Mouse (Mus musculus) midbrain, embryonic 10.5 days (tissue): ENCODE results near the gene Ebf1. TPM values are rescaled to one million over a fixed set of nuclear protein-coding genes. Genes with fewer than 3 reads are reported as not detected.

Source experiments
- DNase-seq: peaks from one replicate; pipeline ENCODE4 v3.0.0-alpha.2; 2017; ENCODE audit warnings: low spot score
- H3K27ac ChIP-seq: fragments of 300-500 bp; sonication (generic); replicated peaks from 2 replicates; pipeline ENCODE4 v1.5.1; 2016; ENCODE audit warnings: mild to moderate bottlenecking
- H3K27me3 ChIP-seq: fragments of 300-500 bp; sonication (generic); 2 replicates; pipeline ENCODE4 v1.6.1; 2016; ENCODE audit warnings: low read depth, mild to moderate bottlenecking; ENCODE audit not compliant: poor library complexity, severe bottlenecking
- H3K36me3 ChIP-seq: fragments of 300-500 bp; sonication (generic); 2 replicates; pipeline ENCODE4 v1.6.1; 2016; ENCODE audit warnings: mild to moderate bottlenecking, moderate library complexity
- H3K4me1 ChIP-seq: fragments of 300-500 bp; sonication (generic); 2 replicates; pipeline ENCODE4 v1.6.1; 2016
- H3K4me3 ChIP-seq: fragments of 300-500 bp; sonication (generic); 2 replicates; pipeline ENCODE4 v1.5.1; 2016; ENCODE audit warnings: mild to moderate bottlenecking, moderate library complexity
- H3K9me3 ChIP-seq: fragments of 300-500 bp; sonication (generic); replicated peaks from 2 replicates; pipeline ENCODE4 v1.6.1; 2016; ENCODE audit warnings: mild to moderate bottlenecking
- WGBS: fragments of 180-500 bp; shearing (Covaris S2); methylation state at CpG from one replicate; pipeline ENCODE4 v1.1.7; 2016; 5-methylcytosine and 5-hydroxymethylcytosine counted together
- polyA plus RNA-seq: library from polyadenylated mRNA; unstranded; fragments of >200 nt; fragmentation: Nextera tagmentation; extraction: Ambion mirVana; gene quantifications from 2 replicates; pipeline ENCODE4 v1.2.1, GENCODE M21; 2016

The Ebf1 gene
- polyA plus RNA-seq, 1 experiment from 2014 or later, result 31.8 TPM

- Histone ChIP-seq H3K27ac (peak overlapping the region; percentile 55; the same call in 1 of the 2 replicates), H3K9me3 (no peaks in the 10 kb centered on the region), H3K36me3 (no peaks in the 10 kb centered on the region), H3K4me3 (no peak overlapping the region), H3K27me3 (no peaks in the 10 kb centered on the region), H3K4me1 (peaks cover 35% of the 10 kb centered on the region)
- no peak for DNase-seq
- 87% methylated on average over 2 of the region's 2 CpGs for WGBS
These were observed 128.8 kb downstream of the Ebf1 start for GRCm38 (mm10) chr11:44745946-44746345.

GRCm38 (mm10) chr11:44746731-44747130 lies 129.6 kb downstream of the Ebf1 start:
- no peaks in the 10 kb centered on the region for H3K27me3 ChIP-seq
- DNase-seq, result peak; percentile 47
- WGBS, result 14% methylated on average over 3 of the region's 3 CpGs
- H3K27ac ChIP-seq, result peak overlapping the region; percentile 73
- H3K4me3 ChIP-seq, result no peak overlapping the region
- H3K36me3 ChIP-seq, result no peaks in the 10 kb centered on the region
- no peaks in the 10 kb centered on the region for H3K9me3 ChIP-seq
- peaks cover 27% of the 10 kb centered on the region for H3K4me1 ChIP-seq

GRCm38 (mm10) chr11:44749309-44749708 lies 132.2 kb downstream of the Ebf1 start:
- no peaks in the 10 kb centered on the region for H3K36me3 ChIP-seq
- 95% methylated on average over 3 of the region's 3 CpGs for WGBS
- no peak for DNase-seq
- H3K27ac ChIP-seq, result no peak overlapping the region
- H3K27me3 ChIP-seq, result no peaks in the 10 kb centered on the region
- H3K9me3 ChIP-seq, result no peaks in the 10 kb centered on the region
- no peak overlapping the region for H3K4me3 ChIP-seq
- peaks cover 20% of the 10 kb centered on the region for H3K4me1 ChIP-seq

- Histone ChIP-seq H3K4me3 (no peak overlapping the region), H3K4me1 (0 out of 2 replicates have a peak, but pooled peaks cover 4% of the 10 kb centered on the region), H3K27ac (no peak overlapping the region), H3K36me3 (no peaks in the 10 kb centered on the region), H3K27me3 (no peaks in the 10 kb centered on the region), H3K9me3 (no peaks in the 10 kb centered on the region)
- 83% methylated on average over 4 of the region's 4 CpGs for WGBS
- no peak for DNase-seq
These were observed 137.2 kb downstream of the Ebf1 start for GRCm38 (mm10) chr11:44754336-44754735.

GRCm38 (mm10) chr11:44756321-44756720 lies 139.2 kb downstream of the Ebf1 start:
- no peaks in the 10 kb centered on the region for H3K27me3 ChIP-seq
- no peaks in the 10 kb centered on the region for H3K9me3 ChIP-seq
- H3K27ac ChIP-seq, result no peak overlapping the region
- no peak for DNase-seq
- H3K4me1 ChIP-seq, result peaks cover 10% of the 10 kb centered on the region
- H3K36me3 ChIP-seq, result no peaks in the 10 kb centered on the region
- H3K4me3 ChIP-seq, result no peak overlapping the region
- 90% methylated on average over 7 of the region's 7 CpGs for WGBS

GRCm38 (mm10) chr11:44758857-44759256 lies 141.7 kb downstream of the Ebf1 start:
- no peak overlapping the region for H3K27ac ChIP-seq
- 85% methylated on average over 4 of the region's 4 CpGs for WGBS
- no peak overlapping the region for H3K4me3 ChIP-seq
- no peaks in the 10 kb centered on the region for H3K36me3 ChIP-seq
- H3K27me3 ChIP-seq, result no peaks in the 10 kb centered on the region
- DNase-seq, result no peak
- H3K4me1 ChIP-seq, result peaks cover 24% of the 10 kb centered on the region
- H3K9me3 ChIP-seq, result no peaks in the 10 kb centered on the region

- Histone ChIP-seq H3K9me3 (no peaks in the 10 kb centered on the region), H3K27ac (peak overlapping the region; percentile 55; the same call in 1 of the 2 replicates), H3K27me3 (peaks cover 7% of the 10 kb centered on the region; the same call in 1 of the 2 replicates), H3K4me3 (peak overlapping the region; percentile 49), H3K36me3 (no peaks in the 10 kb centered on the region), H3K4me1 (peaks cover 35% of the 10 kb centered on the region)
- WGBS, result 5% methylated on average over 20 of the region's 20 CpGs
- peak; percentile 34 for DNase-seq
These were observed 144.2 kb downstream of the Ebf1 start for GRCm38 (mm10) chr11:44761128-44761996.

GRCm38 (mm10) chr11:44763992-44764835 lies 147.1 kb downstream of the Ebf1 start:
- no peaks in the 10 kb centered on the region for H3K36me3 ChIP-seq
- H3K27ac ChIP-seq, result no peak overlapping the region
- H3K9me3 ChIP-seq, result no peaks in the 10 kb centered on the region
- H3K4me3 ChIP-seq, result no peak overlapping the region
- DNase-seq, result no peak
- H3K27me3 ChIP-seq, result peaks cover 7% of the 10 kb centered on the region
- WGBS, result 83% methylated on average over 7 of the region's 7 CpGs
- H3K4me1 ChIP-seq, result peaks cover 47% of the 10 kb centered on the region

- Histone ChIP-seq H3K4me3 (no peak overlapping the region), H3K36me3 (no peaks in the 10 kb centered on the region), H3K4me1 (peaks cover 47% of the 10 kb centered on the region), H3K27me3 (peaks cover 7% of the 10 kb centered on the region), H3K9me3 (no peaks in the 10 kb centered on the region), H3K27ac (no peak overlapping the region)
- no peak for DNase-seq
- 72% methylated on average over 11 of the region's 11 CpGs for WGBS
These were observed 147.9 kb downstream of the Ebf1 start for GRCm38 (mm10) chr11:44764988-44765387.

GRCm38 (mm10) chr11:44766246-44766645 lies 149.1 kb downstream of the Ebf1 start:
- H3K4me3 ChIP-seq, result no peak overlapping the region
- peaks cover 7% of the 10 kb centered on the region for H3K27me3 ChIP-seq
- H3K27ac ChIP-seq, result no peak overlapping the region
- H3K4me1 ChIP-seq, result peaks cover 51% of the 10 kb centered on the region
- no peaks in the 10 kb centered on the region for H3K9me3 ChIP-seq
- H3K36me3 ChIP-seq, result no peaks in the 10 kb centered on the region
- no peak for DNase-seq
- WGBS, result 72% methylated on average over 5 of the region's 5 CpGs

- Histone ChIP-seq H3K27ac (no peak overlapping the region), H3K27me3 (peaks cover 7% of the 10 kb centered on the region), H3K36me3 (no peaks in the 10 kb centered on the region), H3K9me3 (no peaks in the 10 kb centered on the region), H3K4me1 (peaks cover 41% of the 10 kb centered on the region), H3K4me3 (no peak overlapping the region)
- DNase-seq, result no peak
- 12% methylated on average over 3 of the region's 3 CpGs for WGBS
These were observed 150.2 kb downstream of the Ebf1 start for GRCm38 (mm10) chr11:44767322-44767721.

- Histone ChIP-seq H3K27me3 (peaks cover 7% of the 10 kb centered on the region), H3K4me1 (peaks cover 37% of the 10 kb centered on the region), H3K4me3 (no peak overlapping the region), H3K27ac (no peak overlapping the region), H3K9me3 (no peaks in the 10 kb centered on the region), H3K36me3 (no peaks in the 10 kb centered on the region)
- no peak for DNase-seq
- 90% methylated on average over 5 of the region's 5 CpGs for WGBS
These were observed 151.2 kb downstream of the Ebf1 start for GRCm38 (mm10) chr11:44768346-44768745.
